Mouse (Mus musculus) layer of hippocampus, adult 8-10 months (tissue): ENCODE measurements at regions not wholly inside any gene's neighbourhood (a gene's known extent, or its start where the extent isn't known, plus 50 kb on each side); places are given as distances from the start of the nearest gene placed in this dataset.

ENCODE experiments used
- DNase-seq, 2 experiments: peaks; one replicate each; pipeline ENCODE4 v3.0.0; 2022; ENCODE audit warnings: low spot score in 2 of 2

- DNase-seq: no peak
Measured at GRCm38 (mm10) chr10:9002261-9002660, 116.4 kb upstream of the Sash1 start.

GRCm38 (mm10) chr10:8998758-8999398 is 113.0 kb upstream of the Sash1 start:
- DNase-seq: no peak

- no peak for DNase-seq
Measured at GRCm38 (mm10) chr10:8998356-8998755, 112.5 kb upstream of the Sash1 start.

GRCm38 (mm10) chr10:8995097-8995496 is 109.2 kb upstream of the Sash1 start:
- DNase-seq: no peak

GRCm38 (mm10) chr10:8986339-8986738 is 100.5 kb upstream of the Sash1 start:
- no peak for DNase-seq

- DNase-seq: no peak
Measured at GRCm38 (mm10) chr10:8983347-8983746, 97.5 kb upstream of the Sash1 start.

GRCm38 (mm10) chr10:8980568-8980967 is 94.7 kb upstream of the Sash1 start:
- no peak for DNase-seq

GRCm38 (mm10) chr10:8978595-8978994 is 92.7 kb upstream of the Sash1 start:
- no peak for DNase-seq

GRCm38 (mm10) chr10:8973934-8974333 is 88.1 kb upstream of the Sash1 start:
- DNase-seq: no peak

GRCm38 (mm10) chr10:8972789-8973551 is 87.1 kb upstream of the Sash1 start:
- DNase-seq: no peak

- DNase-seq: no peak
Measured at GRCm38 (mm10) chr10:8970807-8971206, 84.9 kb upstream of the Sash1 start.

- DNase-seq: no peak
Measured at GRCm38 (mm10) chr10:8969586-8969985, 83.7 kb upstream of the Sash1 start.

- DNase-seq: no peak
Measured at GRCm38 (mm10) chr10:8969016-8969415, 83.1 kb upstream of the Sash1 start.

GRCm38 (mm10) chr10:8968276-8968923 is 82.5 kb upstream of the Sash1 start:
- DNase-seq: no peak

- no peak for DNase-seq
Measured at GRCm38 (mm10) chr10:8962921-8963320, 77.1 kb upstream of the Sash1 start.

GRCm38 (mm10) chr10:8960964-8961675 is 75.2 kb upstream of the Sash1 start:
- DNase-seq: no peak

- no peak for DNase-seq
Measured at GRCm38 (mm10) chr10:8960275-8960960, 74.5 kb upstream of the Sash1 start.

GRCm38 (mm10) chr10:8955499-8956211 is 69.8 kb upstream of the Sash1 start:
- DNase-seq: no peak

GRCm38 (mm10) chr10:8954003-8954402 is 68.1 kb upstream of the Sash1 start:
- no peak for DNase-seq

GRCm38 (mm10) chr10:8952922-8953321 is 67.1 kb upstream of the Sash1 start:
- no peak for DNase-seq

GRCm38 (mm10) chr10:8951937-8952336 is 66.1 kb upstream of the Sash1 start:
- DNase-seq: no peak
